In the genomic region with DNA sequence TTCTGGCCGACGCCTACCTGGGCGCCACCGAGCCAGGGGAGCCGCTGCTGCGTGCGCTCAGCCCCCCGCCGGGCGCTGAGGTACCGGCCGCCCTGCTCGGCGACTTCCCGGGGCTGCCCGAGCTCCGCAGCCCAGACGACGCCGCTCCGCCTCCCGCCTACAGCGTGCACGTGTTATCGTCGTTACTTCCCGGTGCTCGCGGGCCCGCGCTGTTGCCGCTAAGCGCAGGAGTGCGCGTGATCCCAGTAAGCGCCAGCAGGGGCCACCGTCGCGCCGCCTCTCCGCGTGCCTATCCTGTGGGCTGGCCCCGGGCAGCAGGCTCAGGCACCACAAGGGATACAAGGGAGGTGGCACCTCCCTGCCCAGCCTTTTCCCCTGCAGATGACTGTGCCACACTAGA, we compare ENCODE assay signal across 8 mouse cellular contexts. TPM values are rescaled to one million over a fixed set of nuclear protein-coding genes. Genes with fewer than 3 reads are reported as not detected.
A peak's percentile ranks its signal among the peaks of the same experiment; 100 is the strongest.
DNase-seq lines count a peak whose midpoint lies in the region; ATAC-seq and TF ChIP-seq lines count a peak whose summit lies in the region.

No protein-coding gene starts in this region.

- peak; percentile 94 for DNase-seq in ZHBTc4 (ENCODE audit: low read depth, low spot score)
- peak; percentile 75 to 80 for DNase-seq in gastrocnemius, adult 8-10 months (ENCODE audit: low spot score in 2 of 2)
- peak; percentile 91 for DNase-seq in induced T-regulatory cell, adult 2 months (ENCODE audit: low read depth)
- peak; percentile 39 to 86 for DNase-seq in left cerebral cortex, adult 9 months (ENCODE audit: low spot score in 2 of 2)
- peak; percentile 91 for DNase-seq in right cerebral cortex, postnatal 14 days
- peak; percentile 90 for DNase-seq in urinary bladder, postnatal 25 days (ENCODE audit: low spot score)

- TF ChIP-seq CTCF in cortical plate, adult 2 months (IDR thresholded peaks at IDR 0.05; ENCODE audit: extremely low read depth, insufficient read depth, low read length), result peak; percentile 41

- peak overlapping the region; percentile 12; the same call in 1 of the 2 replicates for H3K4me3 ChIP-seq in cortical plate, adult 2 months (ENCODE audit: insufficient read depth, low read length)

- no peak for TF ChIP-seq POLR2A in cortical plate, adult 2 months (IDR thresholded peaks at IDR 0.05; ENCODE audit: extremely low read depth, insufficient read depth, low read length)

- H3K27ac ChIP-seq in cortical plate, adult 2 months (ENCODE audit: insufficient read depth, low read length), result no peak overlapping the region

- ATAC-seq in megakaryocyte progenitor cell, adult 5-6 weeks (replicated peaks; ENCODE audit: poor library complexity), result peak; percentile 80

- no peaks in the 10 kb centered on the region for H3K4me1 ChIP-seq in cortical plate, adult 2 months (ENCODE audit: control insufficient read depth, insufficient read depth, low read length)

RNA-seq across cellular contexts. Expression of a gene that starts 0.4 kb away (rescaled TPM):
- polyA plus RNA-seq in cortical plate, adult 2 months (2012; rRNA removed), result 0.15 TPM in 2 replicates
- under 1 TPM; 0.22 to 0.64 (median 0.42) TPM for total RNA-seq in gastrocnemius, adult 8-10 months (2022)
- 1.5 and 1.7 TPM in 2 replicates for total RNA-seq in megakaryocyte progenitor cell, adult 5-6 weeks (2015)
- total RNA-seq in megakaryocyte progenitor cell, adult 5-6 weeks (2017), result 0.10 and 1.1 TPM in 2 replicates

RNA-seq across cellular contexts. Expression of a gene that starts 25.3 kb away (rescaled TPM):
- 0.34 and 0.48 TPM in 2 replicates for polyA plus RNA-seq in cortical plate, adult 2 months (2012; rRNA removed)
- total RNA-seq in gastrocnemius, adult 8-10 months (2022), result under 1 TPM in 1 of 4 experiments, not detected in 3; 0.90 TPM
- 0.22 TPM in 1 of 2 replicates, not detected in the other for total RNA-seq in megakaryocyte progenitor cell, adult 5-6 weeks (2015)
- total RNA-seq in megakaryocyte progenitor cell, adult 5-6 weeks (2017), result not detected in 2 replicates
